Mouse (Mus musculus): ENCODE data around the gene Mcts1.

Gene Mcts1

DNA sequence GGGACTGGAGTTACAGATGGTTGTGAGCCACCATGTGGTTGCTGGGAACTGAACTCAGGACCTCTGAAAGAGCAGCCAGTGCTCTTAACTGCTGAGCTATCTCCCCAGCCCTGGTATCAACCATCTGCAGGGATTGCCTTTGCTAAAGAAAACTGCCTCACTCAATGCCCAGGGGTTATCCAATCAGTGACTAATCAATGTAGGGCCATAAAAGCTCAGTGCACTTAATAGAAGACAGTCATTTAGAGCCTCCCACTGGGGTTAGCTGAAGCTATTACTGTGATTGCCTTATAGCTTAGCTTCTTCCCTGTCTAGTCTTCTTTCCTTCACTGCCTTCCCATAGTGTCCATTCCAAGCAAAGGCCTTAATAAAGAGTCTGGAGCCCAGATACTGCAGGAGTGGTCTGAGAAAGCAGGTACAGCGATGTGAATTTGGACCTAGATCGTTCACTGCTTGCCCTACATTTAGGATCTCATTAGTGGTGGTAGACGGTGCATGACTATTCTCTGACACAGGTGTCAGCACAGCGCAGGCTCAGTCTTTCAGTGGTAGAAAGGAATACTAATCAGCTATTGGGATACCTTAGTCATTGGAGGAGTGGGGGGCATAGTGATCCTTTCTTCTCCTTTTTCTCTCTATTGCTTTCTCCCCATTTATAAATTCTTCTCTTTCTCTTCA, 56.0 kb downstream of the Mcts1 start:
- no peak for DNase-seq (ENCODE audit: low spot score)
